Mouse (Mus musculus): Measurements from ENCODE around the gene Tspan9.

The Tspan9 gene

GRCm38 (mm10) chr6:128131390-128131789 is 12.0 kb downstream of the Tspan9 start:
- no peak for DNase-seq

DNA sequence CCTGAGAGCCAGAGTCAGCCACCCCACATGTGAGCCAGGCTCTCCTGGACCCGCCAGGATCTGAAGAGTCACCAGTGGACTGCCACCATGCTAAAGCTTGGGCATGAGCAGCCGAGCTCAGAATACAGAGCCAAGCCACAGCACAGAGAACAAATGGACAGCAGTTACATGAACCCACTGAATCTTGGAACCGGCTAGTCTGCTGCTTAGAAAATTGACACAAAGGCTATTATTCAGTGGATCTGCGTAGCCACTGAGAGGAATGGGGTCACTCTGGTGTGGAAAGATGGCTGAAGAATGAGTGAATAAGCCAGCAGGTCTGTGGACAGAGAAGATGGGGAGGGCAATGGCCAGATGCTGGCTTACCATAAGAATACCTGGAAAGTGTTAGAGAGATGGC is 12.7 kb downstream of the Tspan9 start:
- no peak for DNase-seq

DNA sequence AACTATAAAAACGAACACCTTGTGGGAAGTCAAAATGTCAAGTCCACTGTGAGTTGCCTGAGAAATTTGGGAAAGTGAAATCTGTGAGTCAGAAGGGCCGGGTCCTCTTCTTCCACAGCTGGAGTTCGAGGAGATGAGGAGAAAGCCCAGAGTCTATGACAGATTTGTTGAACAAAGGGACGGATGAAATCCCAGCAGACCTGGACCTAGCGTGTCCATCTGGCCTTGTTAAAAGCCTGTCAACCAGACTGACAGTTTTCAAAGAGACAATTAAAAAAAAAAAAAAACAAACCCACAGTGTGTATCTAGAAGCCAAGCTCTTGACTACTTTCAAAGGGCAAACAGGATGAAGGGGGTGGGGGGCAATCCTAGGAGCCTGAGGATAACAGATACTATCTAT is 14.0 kb downstream of the Tspan9 start:
- DNase-seq, result no peak

- no peak for DNase-seq
Observed at GRCm38 (mm10) chr6:128127312-128127711, 16.1 kb downstream of the Tspan9 start.

DNA sequence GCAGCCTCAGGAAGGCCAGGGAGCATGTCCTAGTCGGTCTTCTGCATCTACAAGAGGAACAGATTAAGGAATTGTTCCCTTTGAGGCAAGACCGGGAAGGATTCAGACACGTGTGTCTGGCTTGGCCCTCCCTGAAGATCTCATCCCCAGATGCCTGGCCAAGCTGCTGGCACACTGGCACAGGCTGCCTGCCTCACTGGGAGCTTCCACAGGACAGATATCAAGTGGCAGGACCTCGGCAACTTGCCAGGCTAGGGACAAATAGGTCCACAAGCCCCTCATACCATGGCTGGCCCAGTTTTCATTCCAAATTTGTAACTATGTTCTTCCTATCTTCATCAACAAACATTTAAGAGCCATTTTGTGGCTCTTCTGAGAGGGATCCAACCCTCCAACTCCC is 16.5 kb downstream of the Tspan9 start:
- no peak for DNase-seq

DNA sequence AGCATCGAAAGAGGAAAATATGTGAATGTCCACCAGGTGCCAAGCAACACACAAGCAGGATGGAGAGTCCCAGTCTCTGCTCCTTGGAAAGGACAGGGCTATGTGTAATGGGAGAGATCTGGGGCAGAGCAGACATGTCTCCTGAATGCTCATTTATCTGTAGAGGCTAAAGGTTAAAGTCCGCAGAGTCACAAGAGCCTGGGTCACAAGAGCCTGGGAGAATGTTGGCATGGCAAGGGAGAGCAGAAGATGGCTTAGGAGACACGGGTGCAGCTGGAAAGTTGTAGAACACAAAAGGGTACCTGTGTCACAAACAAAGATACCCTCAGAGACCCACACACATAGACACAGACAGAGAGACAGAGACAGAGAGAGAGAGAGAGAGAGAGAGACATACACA is 17.9 kb downstream of the Tspan9 start:
- no peak for DNase-seq

DNA sequence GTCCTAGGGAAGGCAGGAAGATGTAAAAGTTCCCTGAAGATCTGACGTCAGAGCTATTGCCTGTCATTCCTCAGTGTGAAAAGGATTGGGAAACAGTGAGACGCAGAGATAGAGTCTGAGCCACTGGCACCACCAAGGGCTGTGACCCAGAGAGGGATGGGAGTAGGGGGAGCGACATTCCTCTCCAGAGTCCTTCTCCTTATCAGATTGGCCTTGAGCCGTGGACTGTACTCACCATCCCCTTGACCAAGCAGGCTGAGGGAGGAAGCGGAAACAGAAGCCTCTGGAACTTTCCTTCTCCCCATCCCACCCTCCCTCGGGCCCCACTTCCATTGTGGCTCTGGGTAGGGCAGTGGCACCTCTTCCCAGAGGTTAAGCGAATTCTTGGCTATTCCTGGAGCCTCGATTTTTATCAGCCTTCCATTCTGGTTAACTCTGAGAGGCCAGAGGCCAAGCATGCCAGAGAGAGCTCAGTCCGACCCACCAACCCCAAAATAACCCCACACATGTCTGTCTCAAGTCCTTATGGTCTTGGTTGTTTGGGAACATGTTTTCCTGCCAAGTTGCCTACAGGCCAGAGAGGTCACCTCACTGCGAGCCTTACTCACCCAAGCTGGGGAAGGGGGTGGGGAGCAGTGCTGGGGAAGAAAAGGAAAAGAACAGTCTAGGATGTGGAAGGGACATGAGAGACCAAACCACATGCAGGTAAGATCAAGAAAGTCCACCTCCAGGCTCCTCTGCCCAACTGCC is 19.0 kb downstream of the Tspan9 start:
- no peak for DNase-seq

- DNase-seq, result no peak
Observed at GRCm38 (mm10) chr6:128122127-128122526, 21.3 kb downstream of the Tspan9 start.

DNA sequence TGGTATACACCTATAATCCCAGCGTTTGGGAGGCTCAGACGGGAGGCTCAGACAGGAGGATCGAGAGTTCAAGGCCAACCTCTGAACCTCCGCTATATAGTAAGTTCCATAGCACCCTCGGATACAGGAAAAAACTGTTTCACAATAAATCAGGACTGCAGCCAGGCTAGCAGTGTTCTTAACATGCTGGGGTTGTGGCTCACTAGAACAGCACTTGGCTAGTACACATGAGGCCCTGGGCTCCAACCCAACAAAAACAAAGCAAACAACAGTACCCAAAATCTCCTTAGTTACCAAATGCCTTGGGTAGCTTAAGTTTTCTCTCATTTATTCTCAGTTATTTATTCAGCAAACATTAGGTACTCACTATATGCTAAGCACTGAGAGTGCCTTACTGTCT is 21.7 kb downstream of the Tspan9 start:
- no peak for DNase-seq

DNA sequence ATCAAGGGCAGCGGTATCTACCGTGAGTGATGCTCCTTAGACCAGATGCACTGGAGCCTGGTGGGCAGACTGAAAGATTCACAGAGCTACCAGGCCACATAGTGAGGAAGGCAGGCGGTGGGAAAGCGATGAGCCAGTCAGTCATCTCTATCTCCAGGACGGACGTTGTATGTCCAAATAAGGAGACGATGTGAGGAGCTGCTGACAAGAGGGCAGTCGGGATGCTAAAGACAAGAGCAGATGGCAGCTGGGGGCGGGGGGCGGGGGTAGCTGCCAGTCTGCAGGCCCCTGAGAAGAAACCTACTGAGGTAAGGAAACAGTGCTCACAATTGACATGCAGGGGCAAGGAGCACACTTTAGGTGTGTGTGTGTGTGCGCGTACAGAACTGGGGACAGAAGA is 22.6 kb downstream of the Tspan9 start:
- no peak for DNase-seq

DNA sequence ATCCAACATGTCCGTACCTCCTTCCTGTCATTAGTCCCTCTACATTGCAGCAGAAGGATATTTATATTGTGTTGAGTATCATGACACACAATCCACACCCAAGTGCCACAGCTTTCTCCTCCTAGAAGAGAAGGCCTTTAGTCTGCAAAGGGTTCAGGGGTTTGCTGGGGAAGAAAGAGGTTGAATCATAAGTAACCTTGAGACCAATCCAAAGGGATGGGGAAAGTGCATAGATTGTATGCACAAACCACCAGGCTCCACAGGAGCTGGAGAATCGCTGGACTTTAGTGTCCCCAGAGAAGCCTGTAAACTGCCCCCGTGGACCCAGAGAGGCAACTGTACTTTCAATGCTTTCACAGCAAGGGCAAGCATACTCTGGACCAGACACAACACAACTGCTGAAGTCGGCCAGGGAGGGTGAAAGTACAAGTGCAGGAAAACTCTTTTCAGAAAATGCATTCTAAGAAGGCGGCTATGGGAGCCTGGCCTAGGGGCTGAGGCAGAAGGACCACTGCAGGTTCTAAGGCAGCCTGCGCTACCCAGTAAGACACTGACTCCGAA is 24.6 kb downstream of the Tspan9 start:
- no peak for DNase-seq

- no peak for DNase-seq
Observed at GRCm38 (mm10) chr6:128116836-128117542, 26.4 kb downstream of the Tspan9 start.

GRCm38 (mm10) chr6:128116344-128116743 is 27.1 kb downstream of the Tspan9 start:
- DNase-seq, result no peak

- no peak for DNase-seq
Observed at GRCm38 (mm10) chr6:128115121-128115520, 28.3 kb downstream of the Tspan9 start.

DNA sequence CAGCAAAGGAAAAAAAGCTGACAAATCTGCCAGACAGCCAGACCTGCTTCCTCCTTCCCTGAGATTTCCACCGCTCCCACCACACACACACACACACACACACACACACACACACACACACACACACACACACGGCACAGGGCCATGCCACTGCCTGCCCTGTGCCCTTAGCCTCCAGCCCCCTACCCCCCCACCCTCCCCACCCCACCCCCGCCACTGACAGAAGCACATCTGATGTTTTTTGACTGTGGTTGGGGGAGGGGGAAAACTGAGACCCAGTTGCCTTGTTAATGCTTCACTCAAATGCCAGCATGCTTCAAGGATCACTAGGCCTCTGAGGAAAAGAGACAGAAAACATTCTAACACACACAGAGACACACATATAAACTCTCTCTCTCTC is 30.8 kb downstream of the Tspan9 start:
- DNase-seq, result no peak

- DNase-seq, result no peak
Observed at GRCm38 (mm10) chr6:128111784-128112183, 31.6 kb downstream of the Tspan9 start.

GRCm38 (mm10) chr6:128108324-128109035 is 34.9 kb downstream of the Tspan9 start:
- DNase-seq, result peak; percentile 54

DNA sequence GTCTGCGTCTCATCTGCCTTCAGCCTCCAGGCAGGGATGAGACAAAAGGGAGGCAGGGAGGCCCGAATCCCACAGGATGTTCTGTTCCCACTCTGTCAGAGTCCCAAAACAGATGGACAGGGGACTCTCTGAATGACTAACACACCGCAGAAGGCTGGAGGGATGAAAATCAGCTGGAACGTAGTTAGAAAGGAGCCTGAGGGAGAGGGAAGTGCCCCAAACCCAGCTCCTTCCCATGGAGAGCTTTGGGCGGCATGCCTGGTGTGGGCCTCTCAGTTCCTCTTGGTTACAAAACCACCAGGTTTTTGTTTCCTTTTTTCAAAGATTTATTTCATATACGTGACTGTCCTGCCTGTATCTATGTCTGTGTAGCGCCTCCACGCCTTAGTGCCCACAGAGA is 35.7 kb downstream of the Tspan9 start:
- no peak for DNase-seq

- no peak for DNase-seq
Observed at GRCm38 (mm10) chr6:128106154-128106553, 37.2 kb downstream of the Tspan9 start.

DNA sequence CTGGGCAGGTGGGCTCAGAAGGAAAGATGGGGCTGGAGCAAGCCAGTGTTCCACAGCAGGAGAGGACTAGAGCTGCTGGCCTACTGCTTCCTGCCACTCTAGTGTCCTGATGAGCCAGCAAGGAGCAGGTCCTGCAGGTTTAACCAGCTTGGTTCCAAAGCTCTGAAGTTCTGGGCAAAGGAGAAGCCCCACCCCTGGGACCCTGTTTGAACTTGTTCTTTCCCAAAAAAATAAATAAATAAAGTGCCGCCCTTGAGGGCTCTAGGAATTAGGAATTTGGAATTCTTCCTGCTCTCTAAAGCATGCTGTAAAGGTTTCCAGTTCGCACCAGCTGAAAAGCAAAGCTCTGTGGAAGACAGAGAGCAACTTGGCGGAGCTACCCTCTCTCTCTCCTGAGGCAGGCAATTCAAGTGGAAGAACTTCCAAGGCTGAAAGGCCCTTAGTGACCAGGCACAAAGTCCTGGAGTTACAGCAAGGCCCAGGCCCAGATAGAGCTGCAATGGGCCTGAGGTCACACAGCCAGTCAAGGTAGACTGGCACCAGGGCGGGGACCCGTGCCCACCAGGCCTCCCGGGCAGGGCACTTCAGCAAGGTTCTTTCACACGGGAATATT is 38.6 kb downstream of the Tspan9 start:
- no peak for DNase-seq

DNA sequence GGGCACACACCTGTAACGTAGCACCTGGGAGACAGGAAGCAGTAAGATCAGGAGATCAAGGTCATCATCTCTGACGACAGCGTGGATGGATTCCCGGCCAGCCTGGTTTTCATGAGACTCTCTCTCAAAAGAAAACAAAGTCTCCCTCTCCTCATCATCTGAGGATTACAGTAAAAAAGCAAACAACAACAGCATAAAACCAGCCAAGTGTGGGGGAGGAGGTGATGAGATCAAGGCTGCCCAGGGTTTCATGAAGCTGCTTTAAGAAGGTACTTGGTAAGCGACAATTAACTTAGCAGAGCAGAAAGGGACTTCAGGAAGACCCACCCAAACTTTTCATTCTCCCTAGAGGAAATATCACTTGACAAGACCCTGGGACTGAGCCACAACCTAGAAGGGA is 39.5 kb downstream of the Tspan9 start:
- no peak for DNase-seq

DNA sequence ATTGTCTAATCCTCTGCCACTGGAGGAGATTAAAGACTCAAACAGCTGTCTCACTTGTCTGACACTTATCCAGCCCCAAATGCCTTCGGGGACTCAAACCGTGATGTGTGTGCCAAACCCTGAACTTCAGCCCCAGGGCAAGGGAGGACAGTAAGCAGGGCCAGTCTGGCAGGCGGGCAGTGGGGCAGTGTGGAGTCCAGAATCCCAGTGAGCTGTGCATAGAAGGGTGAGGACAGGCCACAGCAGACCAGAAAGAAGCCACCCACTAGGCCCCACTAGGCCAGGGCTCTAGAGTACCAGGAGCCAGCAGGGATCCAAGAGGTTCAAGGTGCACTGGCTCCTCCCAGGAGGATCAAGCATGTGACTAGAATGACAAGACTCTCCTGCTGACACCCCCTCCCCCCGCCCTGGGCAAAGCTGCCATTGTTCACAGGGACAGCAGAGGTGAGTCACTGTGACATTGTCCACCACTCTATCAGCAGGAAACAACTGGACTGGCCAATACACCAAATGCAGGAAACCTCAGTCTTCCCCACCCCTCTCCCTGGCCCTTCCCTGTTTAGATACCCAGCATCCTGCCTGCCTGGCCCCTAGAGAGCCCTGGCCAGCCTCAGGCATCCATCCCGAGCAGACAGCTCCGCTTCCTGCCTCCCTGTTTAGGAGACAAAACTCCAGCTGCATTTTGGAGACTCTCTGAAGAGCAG is 40.9 kb downstream of the Tspan9 start:
- no peak for DNase-seq

- DNase-seq, result no peak
Observed at GRCm38 (mm10) chr6:128099871-128100270, 43.5 kb downstream of the Tspan9 start.

Measured in cerebellum, adult 8-10 months (tissue).